Mouse (Mus musculus): ENCODE results near the gene Sh3bp5. TPM values are rescaled to one million over a fixed set of nuclear protein-coding genes. Genes with fewer than 3 reads are reported as not detected.

Sh3bp5 gene
- polyA plus RNA-seq, 1 experiment: 2.2 TPM

- H3K4me3 ChIP-seq (replicated peaks): no peak overlapping the region
- H3K4me1 ChIP-seq: peaks cover 32% of the 10 kb centered on the region
- no peak for TF ChIP-seq FLI1 (IDR thresholded peaks at IDR 0.05; ENCODE audit: low read length)
- TF ChIP-seq GATA1 (IDR thresholded peaks at IDR 0.05; ENCODE audit: borderline replicate concordance, low read length): no peak
- no peaks in the 10 kb centered on the region for H3K9me3 ChIP-seq
- H3K27me3 ChIP-seq (replicated peaks): peaks cover 68% of the 10 kb centered on the region
- no peaks in the 10 kb centered on the region for H3K36me3 ChIP-seq (replicated peaks; ENCODE audit: low read length)
Observed at GRCm38 (mm10) chr14:31389421-31390147, 46.3 kb downstream of the Sh3bp5 start.

- Histone ChIP-seq H3K36me3 (replicated peaks; ENCODE audit: low read length) (no peaks in the 10 kb centered on the region), H3K9me3 (no peaks in the 10 kb centered on the region), H3K4me3 (replicated peaks) (no peak overlapping the region), H3K4me1 (peaks cover 38% of the 10 kb centered on the region), H3K27me3 (replicated peaks) (peaks cover 71% of the 10 kb centered on the region)
- TF ChIP-seq FLI1 (IDR thresholded peaks at IDR 0.05; ENCODE audit: low read length): no peak
- TF ChIP-seq GATA1 (IDR thresholded peaks at IDR 0.05; ENCODE audit: borderline replicate concordance, low read length): no peak
Observed at GRCm38 (mm10) chr14:31388086-31388872, 47.6 kb downstream of the Sh3bp5 start.

- H3K4me1 ChIP-seq: peaks cover 30% of the 10 kb centered on the region
- peak overlapping the region; percentile 57 for H3K4me3 ChIP-seq (replicated peaks)
- H3K9me3 ChIP-seq: peaks cover 2% of the 10 kb centered on the region; the same call in 1 of the 2 replicates
- peaks cover 67% of the 10 kb centered on the region for H3K27me3 ChIP-seq (replicated peaks)
- H3K36me3 ChIP-seq (replicated peaks; ENCODE audit: low read length): no peaks in the 10 kb centered on the region
- no peak for TF ChIP-seq FLI1 (IDR thresholded peaks at IDR 0.05; ENCODE audit: low read length)
- TF ChIP-seq GATA1 (IDR thresholded peaks at IDR 0.05; ENCODE audit: borderline replicate concordance, low read length): no peak
Observed at GRCm38 (mm10) chr14:31387301-31387981, 48.4 kb downstream of the Sh3bp5 start.

- Histone ChIP-seq H3K36me3 (replicated peaks; ENCODE audit: low read length) (no peaks in the 10 kb centered on the region), H3K4me1 (peaks cover 30% of the 10 kb centered on the region), H3K4me3 (replicated peaks) (no peak overlapping the region), H3K9me3 (peaks cover 4% of the 10 kb centered on the region; the same call in 1 of the 2 replicates), H3K27me3 (replicated peaks) (peaks cover 63% of the 10 kb centered on the region)
- TF ChIP-seq FLI1 (IDR thresholded peaks at IDR 0.05; ENCODE audit: low read length) (no peak), GATA1 (IDR thresholded peaks at IDR 0.05; ENCODE audit: borderline replicate concordance, low read length) (no peak)
Observed at GRCm38 (mm10) chr14:31385977-31386697, 49.7 kb downstream of the Sh3bp5 start.

- peaks cover 30% of the 10 kb centered on the region for H3K4me1 ChIP-seq
- no peak overlapping the region for H3K4me3 ChIP-seq (replicated peaks)
- H3K27me3 ChIP-seq (replicated peaks): peaks cover 60% of the 10 kb centered on the region
- no peaks in the 10 kb centered on the region for H3K36me3 ChIP-seq (replicated peaks; ENCODE audit: low read length)
- peaks cover 4% of the 10 kb centered on the region; the same call in 1 of the 2 replicates for H3K9me3 ChIP-seq
- TF ChIP-seq FLI1 (IDR thresholded peaks at IDR 0.05; ENCODE audit: low read length): no peak
- no peak for TF ChIP-seq GATA1 (IDR thresholded peaks at IDR 0.05; ENCODE audit: borderline replicate concordance, low read length)
Observed at GRCm38 (mm10) chr14:31385406-31385805, 50.5 kb downstream of the Sh3bp5 start.

- Histone ChIP-seq H3K27me3 (replicated peaks) (peaks cover 53% of the 10 kb centered on the region), H3K36me3 (replicated peaks; ENCODE audit: low read length) (no peaks in the 10 kb centered on the region), H3K4me3 (replicated peaks) (no peak overlapping the region), H3K9me3 (peaks cover 4% of the 10 kb centered on the region; the same call in 1 of the 2 replicates), H3K4me1 (peaks cover 30% of the 10 kb centered on the region)
- TF ChIP-seq FLI1 (IDR thresholded peaks at IDR 0.05; ENCODE audit: low read length) (no peak), GATA1 (IDR thresholded peaks at IDR 0.05; ENCODE audit: borderline replicate concordance, low read length) (no peak)
Observed at GRCm38 (mm10) chr14:31384366-31385323, 51.2 kb downstream of the Sh3bp5 start.

GRCm38 (mm10) chr14:31383470-31384050, 52.3 kb downstream of the Sh3bp5 start:
- H3K36me3 ChIP-seq (replicated peaks; ENCODE audit: low read length): peaks cover 5% of the 10 kb centered on the region
- peaks cover 30% of the 10 kb centered on the region for H3K4me1 ChIP-seq
- H3K27me3 ChIP-seq (replicated peaks): peaks cover 46% of the 10 kb centered on the region
- TF ChIP-seq GATA1 (IDR thresholded peaks at IDR 0.05; ENCODE audit: borderline replicate concordance, low read length) (no peak), FLI1 (IDR thresholded peaks at IDR 0.05; ENCODE audit: low read length) (no peak)
- no peak overlapping the region for H3K4me3 ChIP-seq (replicated peaks)
- peaks cover 4% of the 10 kb centered on the region; the same call in 1 of the 2 replicates for H3K9me3 ChIP-seq

GRCm38 (mm10) chr14:31382276-31382675, 53.6 kb downstream of the Sh3bp5 start:
- Histone ChIP-seq H3K4me1 (peaks cover 22% of the 10 kb centered on the region), H3K27me3 (replicated peaks) (peaks cover 33% of the 10 kb centered on the region), H3K9me3 (peaks cover 4% of the 10 kb centered on the region; the same call in 1 of the 2 replicates), H3K36me3 (replicated peaks; ENCODE audit: low read length) (peaks cover 15% of the 10 kb centered on the region), H3K4me3 (replicated peaks) (no peak overlapping the region)
- TF ChIP-seq FLI1 (IDR thresholded peaks at IDR 0.05; ENCODE audit: low read length) (no peak), GATA1 (IDR thresholded peaks at IDR 0.05; ENCODE audit: borderline replicate concordance, low read length) (no peak)
